Mouse (Mus musculus) gastrocnemius, postnatal 25 days (tissue): ENCODE results near the gene Fbxo21. TPM values are rescaled to one million over a fixed set of nuclear protein-coding genes. Genes with fewer than 3 reads are reported as not detected.

Source experiments
- DNase-seq: peaks from one replicate; pipeline ENCODE4 v3.0.0; 2022
- total RNA-seq, 2 experiments: library from RNA; stranded (reverse); gene quantifications; 1 replicate in 1 of 2; 2 replicates in 1 of 2; pipeline ENCODE4 v1.2.3; 2021

Fbxo21 gene
- total RNA-seq, 2 experiments from 2014 or later = 8.1 to 12.9 TPM

- DNase-seq = no peak
These were observed 68.9 kb downstream of the Fbxo21 start for GRCm38 (mm10) chr5:118045385-118045784.

- no peak for DNase-seq
These were observed 70.7 kb downstream of the Fbxo21 start for GRCm38 (mm10) chr5:118047091-118047757.

- DNase-seq = no peak
These were observed 71.9 kb downstream of the Fbxo21 start for GRCm38 (mm10) chr5:118048412-118048811.

GRCm38 (mm10) chr5:118048928-118049327 lies 72.4 kb downstream of the Fbxo21 start:
- DNase-seq = no peak

GRCm38 (mm10) chr5:118050743-118051142 lies 74.2 kb downstream of the Fbxo21 start:
- DNase-seq = no peak

- DNase-seq = no peak
These were observed 75.6 kb downstream of the Fbxo21 start for GRCm38 (mm10) chr5:118051981-118052662.

- no peak for DNase-seq
These were observed 76.7 kb downstream of the Fbxo21 start for GRCm38 (mm10) chr5:118053205-118053604.

GRCm38 (mm10) chr5:118057508-118058111 lies 81.1 kb downstream of the Fbxo21 start:
- no peak for DNase-seq

- no peak for DNase-seq
These were observed 82.3 kb downstream of the Fbxo21 start for GRCm38 (mm10) chr5:118058858-118059257.

- DNase-seq = no peak
These were observed 83.1 kb downstream of the Fbxo21 start for GRCm38 (mm10) chr5:118059646-118060045.

Other genes with a start within 250 kb of the Fbxo21 start
- 10 to 100 TPM; 28.5 to 39.3 TPM for gene Nos1, start 195.7 kb upstream of the Fbxo21 start, total RNA-seq
- gene Tesc, start 51.0 kb downstream of the Fbxo21 start, total RNA-seq = 1 to 10 TPM in 1 of 2 experiments, under 1 TPM in 1; 0.28 to 1.0 TPM
- 10 to 100 TPM; 18.5 to 20.1 TPM for gene Fbxw8, start 178.7 kb downstream of the Fbxo21 start, total RNA-seq
- gene Hrk, start 187.9 kb downstream of the Fbxo21 start, total RNA-seq = under 1 TPM; 0.15 to 0.32 TPM